Mouse (Mus musculus) MEL (cell line): Measurements from ENCODE around the gene Frrs1. TPM values are rescaled to one million over a fixed set of nuclear protein-coding genes. Genes with fewer than 3 reads are reported as not detected.

Experiments
- DNase-seq: peaks from one replicate; pipeline ENCODE4 v3.0.0; 2011; ENCODE audit warnings: low read depth, low spot score
- H3K27ac ChIP-seq: 2 replicates; pipeline ENCODE4 v1.5.1; 2012; ENCODE audit warnings: low read depth, mild to moderate bottlenecking, control low read depth, low read length, moderate library complexity; ENCODE audit not compliant: control insufficient read depth
- H3K27me3 ChIP-seq, 2 experiments: fragments of 150-350 bp in 1 of 2; sonication (generic) in 1 of 2; 2 replicates each; pipeline ENCODE4 v1.6.1; 2012; ENCODE audit warnings: low read length in 2 of 2, mild to moderate bottlenecking in 2 of 2, improper control_type of control experiment in 1 of 2, moderate library complexity in 1 of 2; ENCODE audit not compliant: insufficient read depth in 2 of 2, control insufficient read depth in 1 of 2
- H3K36me3 ChIP-seq, 2 experiments: 2 replicates each; pipeline ENCODE4 v1.6.1; 2012 to 2014; ENCODE audit warnings: low read length in 2 of 2, improper control_type of control experiment in 1 of 2, inconsistent platforms in 1 of 2, mild to moderate bottlenecking in 1 of 2; ENCODE audit not compliant: insufficient read depth in 2 of 2, control insufficient read depth in 1 of 2
- H3K4me1 ChIP-seq, 2 experiments: fragments of 150-350 bp in 1 of 2; sonication (generic) in 1 of 2; 2 replicates each; pipeline ENCODE4 v1.6.1; 2012; ENCODE audit warnings: low read length in 2 of 2, improper control_type of control experiment in 1 of 2, mild to moderate bottlenecking in 1 of 2; ENCODE audit not compliant: insufficient read depth in 2 of 2, control insufficient read depth in 1 of 2
- H3K4me3 ChIP-seq, 2 experiments: fragments of 150-350 bp in 1 of 2; sonication (generic) in 1 of 2; 2 replicates each; pipeline ENCODE4 v1.5.1; 2012; ENCODE audit warnings: low read depth in 2 of 2, low read length in 2 of 2, mild to moderate bottlenecking in 2 of 2, moderate library complexity in 2 of 2, control low read depth in 1 of 2, improper control_type of control experiment in 1 of 2; ENCODE audit not compliant: control insufficient read depth in 1 of 2, insufficient read depth in 1 of 2
- H3K79me2 ChIP-seq: 2 replicates; pipeline ENCODE4 v1.6.1; 2012; ENCODE audit warnings: mild to moderate bottlenecking, low read length, moderate library complexity; ENCODE audit not compliant: control insufficient read depth, poor library complexity, insufficient read depth
- H3K9ac ChIP-seq: 2 replicates; pipeline ENCODE4 v1.6.1; 2012; ENCODE audit warnings: low read depth, mild to moderate bottlenecking, control low read depth, low read length, moderate library complexity; ENCODE audit not compliant: control insufficient read depth, poor library complexity, severe bottlenecking
- H3K9me3 ChIP-seq: fragments of 150-350 bp; sonication (generic); replicated peaks from 2 replicates; pipeline ENCODE4 v1.6.1; 2012; ENCODE audit warnings: mild to moderate bottlenecking, low read length, improper control_type of control experiment, moderate library complexity; ENCODE audit not compliant: insufficient read depth
- BHLHE40 ChIP-seq: IDR thresholded peaks from 2 replicates; pipeline ENCODE4 v1.6.1; 2012; ENCODE audit warnings: low read depth, mild to moderate bottlenecking, inconsistent platforms, low read length, improper control_type of control experiment, borderline replicate concordance
- CTCF ChIP-seq, 3 experiments: IDR thresholded peaks in 2 of 3; conservative IDR thresholded peaks in 1 of 3; 2 replicates each; pipeline ENCODE4 v1.5.1; 2011 to 2012; ENCODE audit warnings: low read length in 3 of 3, low read depth in 2 of 3, mild to moderate bottlenecking in 2 of 3, improper control_type of control experiment in 1 of 3, inconsistent platforms in 1 of 3, mixed read lengths in 1 of 3, moderate library complexity in 1 of 3; ENCODE audit not compliant: control insufficient read depth in 1 of 3, insufficient read depth in 1 of 3, poor library complexity in 1 of 3, severe bottlenecking in 1 of 3
- EP300 ChIP-seq, 2 experiments: IDR thresholded peaks; 2 replicates each; pipeline ENCODE4 v1.6.1; 2011; ENCODE audit warnings: improper control_type of control experiment in 2 of 2, low read length in 2 of 2, low read depth in 1 of 2, mild to moderate bottlenecking in 1 of 2
- ETS1 ChIP-seq: IDR thresholded peaks from 2 replicates; pipeline ENCODE4 v1.6.1; 2012; ENCODE audit warnings: low read depth, mild to moderate bottlenecking, inconsistent platforms, low read length, improper control_type of control experiment, moderate library complexity
- GATA1 ChIP-seq: IDR thresholded peaks from 2 replicates; pipeline ENCODE4 v1.6.1; 2011; ENCODE audit warnings: low read depth, low read length, improper control_type of control experiment
- HCFC1 ChIP-seq: IDR thresholded peaks from 2 replicates; pipeline ENCODE4 v1.6.1; 2012; ENCODE audit warnings: low read depth, mild to moderate bottlenecking, inconsistent platforms, low read length, improper control_type of control experiment, moderate library complexity
- KAT2A ChIP-seq: conservative IDR thresholded peaks from 2 replicates; pipeline ENCODE4 v1.6.1; 2012; ENCODE audit warnings: low read depth, low read length, improper control_type of control experiment, inconsistent platforms
- MAFK ChIP-seq: IDR thresholded peaks from 2 replicates; pipeline ENCODE4 v1.6.1; 2011; ENCODE audit warnings: low read depth, mild to moderate bottlenecking, low read length, improper control_type of control experiment, borderline replicate concordance
- MAZ ChIP-seq: IDR thresholded peaks from 2 replicates; pipeline ENCODE4 v1.6.1; 2012; ENCODE audit warnings: low read depth, mild to moderate bottlenecking, inconsistent platforms, low read length, improper control_type of control experiment
- MXI1 ChIP-seq: IDR thresholded peaks from 2 replicates; pipeline ENCODE4 v1.6.1; 2011; ENCODE audit warnings: mild to moderate bottlenecking, low read depth, low read length, improper control_type of control experiment
- NELFE ChIP-seq: IDR thresholded peaks from 2 replicates; pipeline ENCODE4 v1.6.1; 2011; ENCODE audit warnings: low read depth, low read length, improper control_type of control experiment
- POLR2A ChIP-seq, 2 experiments: IDR thresholded peaks; 2 replicates each; pipeline ENCODE4 v1.6.1; 2011 to 2012; ENCODE audit warnings: low read length in 2 of 2, mild to moderate bottlenecking in 2 of 2, control low read depth in 1 of 2, improper control_type of control experiment in 1 of 2, low read depth in 1 of 2, moderate library complexity in 1 of 2; ENCODE audit not compliant: control insufficient read depth in 1 of 2, insufficient read depth in 1 of 2, poor library complexity in 1 of 2
- POLR2AphosphoS5 ChIP-seq: IDR thresholded peaks from 2 replicates; pipeline ENCODE4 v1.6.1; 2012; ENCODE audit warnings: low read depth, borderline replicate concordance, mild to moderate bottlenecking, inconsistent platforms, low read length, moderate library complexity, mixed read lengths
- RAD21 ChIP-seq: IDR thresholded peaks from 2 replicates; pipeline ENCODE4 v1.6.1; 2011; ENCODE audit warnings: mild to moderate bottlenecking, low read depth, low read length, improper control_type of control experiment
- RCOR1 ChIP-seq: IDR thresholded peaks from 2 replicates; pipeline ENCODE4 v1.6.1; 2012; ENCODE audit warnings: low read depth, mild to moderate bottlenecking, inconsistent platforms, low read length, improper control_type of control experiment
- SIN3A ChIP-seq: IDR thresholded peaks from 2 replicates; pipeline ENCODE4 v1.6.1; 2012; ENCODE audit warnings: low read length, improper control_type of control experiment, inconsistent platforms
- TAL1 ChIP-seq: IDR thresholded peaks from 2 replicates; pipeline ENCODE4 v1.6.1; 2012; ENCODE audit warnings: mild to moderate bottlenecking, inconsistent platforms, low read length, moderate library complexity, mixed read lengths
- UBTF ChIP-seq: IDR thresholded peaks from 2 replicates; pipeline ENCODE4 v1.6.1; 2012; ENCODE audit warnings: low read depth, mild to moderate bottlenecking, inconsistent platforms, low read length, improper control_type of control experiment, moderate library complexity, borderline replicate concordance; ENCODE audit not compliant: insufficient read depth
- USF2 ChIP-seq, 2 experiments: IDR thresholded peaks; 2 replicates each; pipeline ENCODE4 v1.6.1; 2011 to 2012; ENCODE audit warnings: improper control_type of control experiment in 2 of 2, low read length in 2 of 2, borderline replicate concordance in 1 of 2, inconsistent platforms in 1 of 2, low read depth in 1 of 2, mild to moderate bottlenecking in 1 of 2; ENCODE audit not compliant: insufficient read depth in 1 of 2
- ZC3H11A ChIP-seq: IDR thresholded peaks from 2 replicates; pipeline ENCODE4 v1.6.1; 2012; ENCODE audit warnings: low read depth, mild to moderate bottlenecking, inconsistent platforms, low read length, improper control_type of control experiment
- ZKSCAN1 ChIP-seq: IDR thresholded peaks from 2 replicates; pipeline ENCODE4 v1.6.1; 2012; ENCODE audit warnings: low read depth, mild to moderate bottlenecking, inconsistent platforms, low read length, improper control_type of control experiment, moderate library complexity
- ZNF384 ChIP-seq: IDR thresholded peaks from 2 replicates; pipeline ENCODE4 v1.6.1; 2012; ENCODE audit warnings: low read depth, mild to moderate bottlenecking, inconsistent platforms, low read length, improper control_type of control experiment
- polyA plus RNA-seq, 2 experiments: library from polyadenylated mRNA; stranded (reverse) in 1 of 2; unstranded in 1 of 2; fragments of >175 nt in 1 of 2; fragments of >200 nt in 1 of 2; gene quantifications; 2 replicates each; pipeline versions ENCODE4 v1.2.1 to v1.2.4; 2012; ENCODE audit warnings: low replicate concordance in 2 of 2, low read depth in 1 of 2; ENCODE audit not compliant: insufficient read length in 2 of 2, insufficient read depth in 1 of 2, missing spikeins in 1 of 2
- total RNA-seq: library from RNA; depleted of rRNA; stranded (reverse); fragments of 300-350 nt; gene quantifications from 2 replicates; pipeline ENCODE4 v1.2.3, GENCODE M21; 2012

Gene Frrs1
- total and polyA plus RNA-seq, 3 experiments: 78.5 to 625 (median 84.6) TPM

GRCm38 (mm10) chr3:116850376-116850775 lies 8.9 kb upstream of the Frrs1 start:
- Histone ChIP-seq H3K9me3 (no peaks in the 10 kb centered on the region), H3K9ac (no peak overlapping the region), H3K27me3 (no peaks in the 10 kb centered on the region), H3K27ac (no peak overlapping the region), H3K4me1 (peaks cover 10 to 34% of the 10 kb centered on the region in 2 experiments), H3K36me3 (peaks cover 0 to 31% of the 10 kb centered on the region in 2 experiments; a peak in 2 of 4 replicates), H3K4me3 (no peak overlapping the region), H3K79me2 (no peaks in the 10 kb centered on the region)
- no peak for DNase-seq
- TF ChIP-seq ZC3H11A (no peak), USF2 (IDR thresholded peaks at IDR 0.05; ENCODE audit: borderline replicate concordance in 1 of 2, insufficient read depth in 1 of 2, low read depth in 1 of 2, low read length in 2 of 2) (no peak), SIN3A (no peak), MAZ (no peak), EP300 (IDR thresholded peaks at IDR 0.05; ENCODE audit: low read depth in 1 of 2, low read length in 2 of 2) (no peak), NELFE (no peak), RCOR1 (no peak), POLR2A (IDR thresholded peaks at IDR 0.05; ENCODE audit: control insufficient read depth in 1 of 2, insufficient read depth in 1 of 2, low read depth in 1 of 2, low read length in 2 of 2, poor library complexity in 1 of 2) (no peak), UBTF (no peak), MXI1 (no peak), TAL1 (no peak), GATA1 (no peak), HCFC1 (no peak), CTCF (IDR thresholded peaks at IDR 0.05 in 2 of 3, conservative IDR thresholded peaks at IDR 0.05 in 1 of 3; ENCODE audit: control insufficient read depth in 1 of 3, insufficient read depth in 1 of 3, low read depth in 2 of 3, low read length in 3 of 3, poor library complexity in 1 of 3, severe bottlenecking in 1 of 3) (no peak), KAT2A (no peak), MAFK (no peak), ETS1 (no peak), ZNF384 (no peak)

GRCm38 (mm10) chr3:116852421-116852820 lies 6.8 kb upstream of the Frrs1 start:
- H3K79me2 ChIP-seq: no peaks in the 10 kb centered on the region
- H3K9ac ChIP-seq: no peak overlapping the region
- H3K4me3 ChIP-seq: no peak overlapping the region
- no peak for TF ChIP-seq EP300 (IDR thresholded peaks at IDR 0.05; ENCODE audit: low read depth in 1 of 2, low read length in 2 of 2)
- TF ChIP-seq MXI1: no peak
- no peak for TF ChIP-seq ZKSCAN1
- TF ChIP-seq RAD21: no peak
- TF ChIP-seq MAZ: no peak
- no peak for TF ChIP-seq BHLHE40
- TF ChIP-seq TAL1: no peak
- TF ChIP-seq MAFK: no peak
- TF ChIP-seq POLR2AphosphoS5: no peak
- TF ChIP-seq, all 39 proteins: peak for 0
- peaks cover 0 to 16% of the 10 kb centered on the region in 2 experiments; a peak in 2 of 4 replicates for H3K36me3 ChIP-seq
- H3K4me1 ChIP-seq: peaks cover 2 to 24% of the 10 kb centered on the region in 2 experiments; a peak in 3 of 4 replicates
- H3K9me3 ChIP-seq: no peaks in the 10 kb centered on the region
- no peak overlapping the region for H3K27ac ChIP-seq
- no peak for DNase-seq
- no peaks in the 10 kb centered on the region for H3K27me3 ChIP-seq
